Mouse (Mus musculus): Measurements from ENCODE around the gene Speer4b. TPM values are rescaled to one million over a fixed set of nuclear protein-coding genes. Genes with fewer than 3 reads are reported as not detected.
"Not testable (repeated sequence)": the region's sequence is repeated elsewhere in the genome, so short reads cannot be mapped to it uniquely, and the experiment has no call there.

Gene Speer4b
- not detected in 2 replicates for polyA plus RNA-seq (2012; ENCODE audit: insufficient read depth, low replicate concordance)

- not testable (repeated sequence) for H3K9me3 ChIP-seq; H3K27me3 ChIP-seq (replicated peaks); H3K4me3 ChIP-seq (replicated peaks); H3K36me3 ChIP-seq (replicated peaks; ENCODE audit: low read length); H3K4me1 ChIP-seq
Measured at GRCm38 (mm10) chr5:27501338-27501737, at the start of gene Speer4b. Gene Speer4b (minus strand): TSS chr5:27501438.

- Histone ChIP-seq H3K27me3 (replicated peaks) (no peaks in the 10 kb centered on the region), H3K4me3 (replicated peaks) (no peak overlapping the region), H3K36me3 (replicated peaks; ENCODE audit: low read length) (no peaks in the 10 kb centered on the region), H3K9me3 (peaks cover 9% of the 10 kb centered on the region; the same call in 1 of the 2 replicates), H3K4me1 (no peaks in the 10 kb centered on the region)
- TF ChIP-seq FLI1 (IDR thresholded peaks at IDR 0.05; ENCODE audit: low read length) (no peak), GATA1 (IDR thresholded peaks at IDR 0.05; ENCODE audit: borderline replicate concordance, low read length) (no peak)
Measured at GRCm38 (mm10) chr5:27549291-27549690, 48.1 kb upstream of the Speer4b start.

- Histone ChIP-seq H3K9me3 (0 out of 2 replicates have a peak, but pooled peaks cover 2% of the 10 kb centered on the region), H3K36me3 (replicated peaks; ENCODE audit: low read length) (no peaks in the 10 kb centered on the region), H3K4me1 (no peaks in the 10 kb centered on the region), H3K4me3 (replicated peaks) (no peak overlapping the region), H3K27me3 (replicated peaks) (no peaks in the 10 kb centered on the region)
- TF ChIP-seq GATA1 (IDR thresholded peaks at IDR 0.05; ENCODE audit: borderline replicate concordance, low read length) (no peak), FLI1 (IDR thresholded peaks at IDR 0.05; ENCODE audit: low read length) (no peak)
Measured at GRCm38 (mm10) chr5:27544816-27545270, 43.6 kb upstream of the Speer4b start.

GRCm38 (mm10) chr5:27526906-27527305 is 25.7 kb upstream of the Speer4b start:
- peaks cover 15% of the 10 kb centered on the region for H3K9me3 ChIP-seq
- no peaks in the 10 kb centered on the region for H3K36me3 ChIP-seq (replicated peaks; ENCODE audit: low read length)

GRCm38 (mm10) chr5:27518716-27519115 is 17.5 kb upstream of the Speer4b start:
- TF ChIP-seq GATA1 (IDR thresholded peaks at IDR 0.05; ENCODE audit: borderline replicate concordance, low read length) = no peak
- TF ChIP-seq FLI1 (IDR thresholded peaks at IDR 0.05; ENCODE audit: low read length) = no peak
- Histone ChIP-seq H3K4me3 (replicated peaks) (no peak overlapping the region), H3K4me1 (no peaks in the 10 kb centered on the region), H3K27me3 (replicated peaks) (no peaks in the 10 kb centered on the region), H3K9me3 (peaks cover 8% of the 10 kb centered on the region; the same call in 1 of the 2 replicates), H3K36me3 (replicated peaks; ENCODE audit: low read length) (no peaks in the 10 kb centered on the region)

More at GRCm38 (mm10) chr5:27526906-27527305, 25.7 kb upstream of the Speer4b start:
- Histone ChIP-seq H3K4me1 (no peaks in the 10 kb centered on the region), H3K27me3 (replicated peaks) (no peaks in the 10 kb centered on the region), H3K4me3 (replicated peaks) (no peak overlapping the region)
- TF ChIP-seq GATA1 (IDR thresholded peaks at IDR 0.05; ENCODE audit: borderline replicate concordance, low read length) (no peak), FLI1 (IDR thresholded peaks at IDR 0.05; ENCODE audit: low read length) (no peak)

- Histone ChIP-seq H3K27me3 (replicated peaks) (no peaks in the 10 kb centered on the region), H3K4me1 (no peaks in the 10 kb centered on the region), H3K36me3 (replicated peaks; ENCODE audit: low read length) (no peaks in the 10 kb centered on the region), H3K4me3 (replicated peaks) (no peak overlapping the region), H3K9me3 (peaks cover 14% of the 10 kb centered on the region; the same call in 1 of the 2 replicates)
- TF ChIP-seq GATA1 (IDR thresholded peaks at IDR 0.05; ENCODE audit: borderline replicate concordance, low read length) (no peak), FLI1 (IDR thresholded peaks at IDR 0.05; ENCODE audit: low read length) (no peak)
Measured at GRCm38 (mm10) chr5:27490942-27491341, 10.3 kb downstream of the Speer4b start.

- no peaks in the 10 kb centered on the region for H3K4me1 ChIP-seq
- H3K4me3 ChIP-seq (replicated peaks) = no peak overlapping the region
- H3K27me3 ChIP-seq (replicated peaks) = no peaks in the 10 kb centered on the region
- peaks cover 27% of the 10 kb centered on the region; the same call in 1 of the 2 replicates for H3K9me3 ChIP-seq
- TF ChIP-seq GATA1 (IDR thresholded peaks at IDR 0.05; ENCODE audit: borderline replicate concordance, low read length) (no peak), FLI1 (IDR thresholded peaks at IDR 0.05; ENCODE audit: low read length) (no peak)
- no peaks in the 10 kb centered on the region for H3K36me3 ChIP-seq (replicated peaks; ENCODE audit: low read length)
Measured at GRCm38 (mm10) chr5:27486138-27486537, 15.1 kb downstream of the Speer4b start.

GRCm38 (mm10) chr5:27481706-27482105 is 19.5 kb downstream of the Speer4b start:
- no peak for TF ChIP-seq FLI1 (IDR thresholded peaks at IDR 0.05; ENCODE audit: low read length)
- no peak for TF ChIP-seq GATA1 (IDR thresholded peaks at IDR 0.05; ENCODE audit: borderline replicate concordance, low read length)
- Histone ChIP-seq H3K9me3 (peaks cover 21% of the 10 kb centered on the region; the same call in 1 of the 2 replicates), H3K4me3 (replicated peaks) (no peak overlapping the region), H3K27me3 (replicated peaks) (no peaks in the 10 kb centered on the region), H3K4me1 (no peaks in the 10 kb centered on the region), H3K36me3 (replicated peaks; ENCODE audit: low read length) (no peaks in the 10 kb centered on the region)

- H3K9me3 ChIP-seq = no peaks in the 10 kb centered on the region
- H3K4me1 ChIP-seq = no peaks in the 10 kb centered on the region
- no peaks in the 10 kb centered on the region for H3K36me3 ChIP-seq (replicated peaks; ENCODE audit: low read length)
- no peaks in the 10 kb centered on the region for H3K27me3 ChIP-seq (replicated peaks)
- TF ChIP-seq GATA1 (IDR thresholded peaks at IDR 0.05; ENCODE audit: borderline replicate concordance, low read length) (no peak), FLI1 (IDR thresholded peaks at IDR 0.05; ENCODE audit: low read length) (no peak)
- no peak overlapping the region for H3K4me3 ChIP-seq (replicated peaks)
Measured at GRCm38 (mm10) chr5:27474964-27475465, 26.2 kb downstream of the Speer4b start.

GRCm38 (mm10) chr5:27457686-27458085 is 43.6 kb downstream of the Speer4b start:
- TF ChIP-seq GATA1 (IDR thresholded peaks at IDR 0.05; ENCODE audit: borderline replicate concordance, low read length) (no peak), FLI1 (IDR thresholded peaks at IDR 0.05; ENCODE audit: low read length) (no peak)
- Histone ChIP-seq H3K27me3 (replicated peaks) (no peaks in the 10 kb centered on the region), H3K4me1 (no peaks in the 10 kb centered on the region), H3K9me3 (peaks cover 6% of the 10 kb centered on the region; the same call in 1 of the 2 replicates), H3K4me3 (replicated peaks) (no peak overlapping the region), H3K36me3 (replicated peaks; ENCODE audit: low read length) (no peaks in the 10 kb centered on the region)

Measured in megakaryocyte, embryonic 14.5 days (primary cell).